Mouse (Mus musculus): ENCODE results near the gene Rcor3. TPM values are rescaled to one million over a fixed set of nuclear protein-coding genes. Genes with fewer than 3 reads are reported as not detected.
A peak's percentile ranks its signal among the peaks of the same experiment; 100 is the strongest.

The Rcor3 gene
- polyA plus RNA-seq, 1 experiment from 2014 or later: 30.4 TPM

DNA sequence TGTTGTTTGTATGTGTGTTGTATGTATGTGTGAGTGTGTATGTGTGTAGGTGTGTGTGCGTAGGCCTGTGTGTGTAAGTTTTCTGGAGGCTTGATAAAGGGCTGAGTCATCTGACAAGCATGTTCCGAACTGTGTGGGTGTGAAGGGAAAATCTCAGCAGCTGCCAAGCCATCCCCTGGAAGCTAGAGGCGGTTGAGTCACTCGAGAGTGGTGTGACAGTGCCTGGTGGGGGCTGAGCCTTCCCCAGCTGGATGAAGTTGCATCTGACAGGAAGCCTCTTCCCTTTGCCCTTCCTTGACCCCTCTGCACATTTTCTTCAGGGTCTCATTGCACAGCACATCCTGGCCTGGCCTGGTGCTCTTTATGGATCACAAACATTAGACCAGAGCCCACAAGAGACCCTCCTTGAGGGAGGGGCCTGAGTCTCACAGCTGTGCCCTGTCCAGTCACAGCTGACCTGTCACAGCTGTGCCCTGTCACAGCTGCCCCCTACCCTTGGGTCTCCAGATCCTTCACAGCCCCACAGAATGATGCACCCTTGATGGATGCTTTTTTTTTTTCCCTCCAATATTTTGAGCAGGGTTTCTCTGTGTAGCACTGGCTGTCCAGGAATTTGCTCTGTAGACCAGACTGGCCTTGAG, 76.1 kb downstream of the Rcor3 start:
- no peak overlapping the region for H3K9ac ChIP-seq
- H3K4me1 ChIP-seq: no peaks in the 10 kb centered on the region
- H3K27me3 ChIP-seq: no peaks in the 10 kb centered on the region
- no peak overlapping the region for H3K4me2 ChIP-seq (replicated peaks)
- H3K4me3 ChIP-seq: no peak overlapping the region
- peaks cover 4% of the 10 kb centered on the region; the same call in 1 of the 2 replicates for H3K9me3 ChIP-seq
- H3K27ac ChIP-seq: no peak overlapping the region
- H3K36me3 ChIP-seq: peaks cover 52% of the 10 kb centered on the region
- ATAC-seq (ENCODE audit: low FRiP score, low read depth): peak; percentile 82
- 61% methylated on average over 4 of the region's 4 CpGs for WGBS

- H3K4me3 ChIP-seq: no peak overlapping the region
- no peak for ATAC-seq (ENCODE audit: low FRiP score, low read depth)
- no peaks in the 10 kb centered on the region for H3K27me3 ChIP-seq
- H3K9me3 ChIP-seq: peaks cover 4% of the 10 kb centered on the region; the same call in 1 of the 2 replicates
- H3K4me1 ChIP-seq: no peaks in the 10 kb centered on the region
- peaks cover 36% of the 10 kb centered on the region for H3K36me3 ChIP-seq
- 72% methylated on average over 10 of the region's 10 CpGs for WGBS
- H3K27ac ChIP-seq: no peak overlapping the region
- H3K9ac ChIP-seq: no peak overlapping the region
- no peak overlapping the region for H3K4me2 ChIP-seq (replicated peaks)
Observed at GRCm38 (mm10) chr1:192058911-192059310, 79.0 kb downstream of the Rcor3 start.

DNA sequence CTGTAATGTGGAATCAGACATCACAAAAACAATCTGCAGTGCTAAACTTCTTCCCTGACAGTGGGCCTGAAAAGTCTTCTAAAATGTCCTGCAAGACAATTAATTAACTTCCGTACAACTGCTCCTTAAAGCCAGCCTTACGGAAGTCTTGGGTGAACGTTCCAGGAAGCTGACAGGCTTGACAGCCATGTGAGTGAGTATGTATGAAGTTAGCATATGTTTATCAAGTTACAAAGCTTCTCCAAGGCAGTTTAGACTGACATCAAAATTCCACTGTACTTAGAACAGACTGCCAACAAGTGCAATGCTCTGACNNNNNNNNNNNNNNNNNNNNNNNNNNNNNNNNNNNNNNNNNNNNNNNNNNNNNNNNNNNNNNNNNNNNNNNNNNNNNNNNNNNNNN, 84.1 kb downstream of the Rcor3 start:
- no peaks in the 10 kb centered on the region for H3K9me3 ChIP-seq
- 58% methylated on average over 3 of the region's 3 CpGs for WGBS
- H3K27ac ChIP-seq: no peak overlapping the region
- no peak for ATAC-seq (ENCODE audit: low FRiP score, low read depth)
- no peaks in the 10 kb centered on the region for H3K27me3 ChIP-seq
- peaks cover 16% of the 10 kb centered on the region for H3K36me3 ChIP-seq
- no peak overlapping the region for H3K4me2 ChIP-seq (replicated peaks)
- H3K4me3 ChIP-seq: no peak overlapping the region
- H3K9ac ChIP-seq: no peak overlapping the region
- no peaks in the 10 kb centered on the region for H3K4me1 ChIP-seq

- Histone ChIP-seq H3K4me1 (no peaks in the 10 kb centered on the region), H3K9me3 (no peaks in the 10 kb centered on the region), H3K9ac (no peak overlapping the region), H3K4me3 (no peak overlapping the region), H3K4me2 (replicated peaks) (no peak overlapping the region), H3K36me3 (peaks cover 13% of the 10 kb centered on the region), H3K27ac (no peak overlapping the region), H3K27me3 (no peaks in the 10 kb centered on the region)
- no peak for ATAC-seq (ENCODE audit: low FRiP score, low read depth)
- 81% methylated on average over 5 of the region's 5 CpGs for WGBS
Observed at GRCm38 (mm10) chr1:192052986-192053385, 84.9 kb downstream of the Rcor3 start.

- Histone ChIP-seq H3K9me3 (no peaks in the 10 kb centered on the region), H3K4me1 (no peaks in the 10 kb centered on the region), H3K27me3 (no peaks in the 10 kb centered on the region), H3K36me3 (peaks cover 13% of the 10 kb centered on the region), H3K4me3 (no peak overlapping the region), H3K27ac (no peak overlapping the region), H3K9ac (no peak overlapping the region), H3K4me2 (replicated peaks) (no peak overlapping the region)
- WGBS: 86% methylated on average over 8 of the region's 8 CpGs
- ATAC-seq (ENCODE audit: low FRiP score, low read depth): no peak
Observed at GRCm38 (mm10) chr1:192052461-192052860, 85.4 kb downstream of the Rcor3 start.

Other genes with a start within 250 kb of the Rcor3 start
- gene Slc30a1, start 231.3 kb downstream of the Rcor3 start, polyA plus RNA-seq (2015; fragmentation: Nextera tagmentation; extraction: Ambion mirVana): 1.7 and 2.5 TPM in 2 replicates
- 0.34 and 0.60 TPM in 2 replicates for gene Rd3, start 160.7 kb downstream of the Rcor3 start, polyA plus RNA-seq (2015; fragmentation: Nextera tagmentation; extraction: Ambion mirVana)
- gene Traf5, start 45.5 kb downstream of the Rcor3 start, polyA plus RNA-seq (2015; fragmentation: Nextera tagmentation; extraction: Ambion mirVana): 16.2 and 18.7 TPM in 2 replicates
- gene Kcnh1, start 52.7 kb upstream of the Rcor3 start, polyA plus RNA-seq (2015; fragmentation: Nextera tagmentation; extraction: Ambion mirVana): 0.47 and 0.60 TPM in 2 replicates

All from limb, embryonic 13.5 days (tissue).